ENCODE assay signal across 8 mouse cellular contexts in the genomic region with DNA sequence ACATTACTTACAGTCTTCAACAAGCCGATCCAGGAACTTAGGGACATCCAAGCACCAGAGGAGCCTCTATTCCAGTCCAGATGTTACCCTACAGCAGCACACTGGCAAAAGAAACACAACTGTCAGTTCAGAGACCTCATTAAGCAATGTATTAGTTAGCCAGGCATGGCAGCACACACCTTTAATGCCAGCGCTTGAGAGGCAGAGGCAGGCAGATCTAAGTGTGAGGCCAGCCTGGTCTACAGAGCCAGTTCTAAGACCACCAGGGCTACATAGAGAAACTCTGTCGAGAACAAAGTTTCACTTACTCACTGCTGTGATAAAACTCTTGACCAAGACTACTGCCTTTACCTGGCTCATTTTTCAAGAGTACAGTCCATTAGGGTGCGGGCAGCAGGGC. TPM values are rescaled to one million over a fixed set of nuclear protein-coding genes. Genes with fewer than 3 reads are reported as not detected.
DNase-seq lines count a peak whose midpoint lies in the region; ATAC-seq and TF ChIP-seq lines count a peak whose summit lies in the region.

A gene (minus strand): TSS at position 101 of the 400 bp plus-strand sequence.

- no peak for TF ChIP-seq CTCF in C2C12 (IDR thresholded peaks at IDR 0.05; ENCODE audit: control insufficient read depth, insufficient read depth, insufficient read length)

- H3K9me3 ChIP-seq in neural tube, embryonic 15.5 days (replicated peaks): no peaks in the 10 kb centered on the region

- no peak within 1 kb of the TSS for H3K9ac ChIP-seq in neural tube, embryonic 15.5 days (replicated peaks)

- H3ac ChIP-seq in C2C12 (ENCODE audit: control insufficient read depth, insufficient read length, low read depth): no peak within 1 kb of the TSS

- no peak for ATAC-seq in neural tube, embryonic 15.5 days (ENCODE audit: low FRiP score)
- no peak for ATAC-seq in cerebellum, adult (ENCODE audit: insufficient number of reproducible peaks, low FRiP score, low TSS enrichment)

- H3K79me2 ChIP-seq in C2C12 (ENCODE audit: control insufficient read depth, insufficient read depth): no peaks in the 10 kb centered on the region

- H3K4me1 ChIP-seq in neural tube, embryonic 15.5 days: no peaks in the 10 kb centered on the region

- 97% methylated on average over 4 of the region's 4 CpGs for WGBS in neural tube, embryonic 15.5 days

- no peaks in the 10 kb centered on the region for H3K27me3 ChIP-seq in C2C12 (ENCODE audit: control insufficient read depth, insufficient read depth, insufficient read length)
- H3K27me3 ChIP-seq in neural tube, embryonic 15.5 days (replicated peaks): no peaks in the 10 kb centered on the region

- H3K36me3 ChIP-seq in C2C12 (ENCODE audit: control insufficient read depth, insufficient read depth): no peaks in the 10 kb centered on the region
- H3K36me3 ChIP-seq in neural tube, embryonic 15.5 days: peaks cover 11% of the 10 kb centered on the region; the same call in 1 of the 2 replicates

- H3K27ac ChIP-seq in neural tube, embryonic 15.5 days (replicated peaks): no peak within 1 kb of the TSS

- no peak within 1 kb of the TSS for H3K4me2 ChIP-seq in neural tube, embryonic 15.5 days

- no peaks in the 10 kb centered on the region for H3K79me3 ChIP-seq in C2C12 (ENCODE audit: low read depth)

- no peak within 1 kb of the TSS for H3K4me3 ChIP-seq in C2C12 (ENCODE audit: insufficient read depth, poor library complexity, severe bottlenecking)
- H3K4me3 ChIP-seq in neural tube, embryonic 15.5 days (replicated peaks): no peak within 1 kb of the TSS

- no peak for DNase-seq in adrenal gland, postnatal 10 days
- DNase-seq in gastrocnemius, postnatal 25 days: no peak
- no peak for DNase-seq in layer of hippocampus, postnatal 10 days (ENCODE audit: low spot score in 2 of 2)
- no peak for DNase-seq in kidney, postnatal 14 days
- no peak for DNase-seq in embryo, embryonic 10 days (ENCODE audit: low spot score)

TF ChIP-seq in C2C12, 6 proteins besides CTCF, POLR2A, EP300 and RAD21:
- TF ChIP-seq USF1 (IDR thresholded peaks at IDR 0.05; ENCODE audit: low read depth) (no peak), CEBPB (IDR thresholded peaks at IDR 0.05; ENCODE audit: low read depth) (no peak), MYOD1 (IDR thresholded peaks at IDR 0.05; ENCODE audit: control insufficient read depth, insufficient read length, low read depth) (no peak), MYOG (IDR thresholded peaks at IDR 0.05; ENCODE audit: control insufficient read depth, extremely low read depth, insufficient read length) (no peak), FOSL1 (IDR thresholded peaks at IDR 0.05; ENCODE audit: insufficient read depth, low read length, poor library complexity, severe bottlenecking) (no peak), MAX (IDR thresholded peaks at IDR 0.05) (no peak)

RNA-seq across cellular contexts. Expression of the gene that starts here (rescaled TPM):
- polyA plus RNA-seq in C2C12 (2012; fragmentation: generic; extraction: Trizol): 14.0 TPM
- 10 to 100 TPM; 22.6 to 40.1 TPM for total RNA-seq in adrenal gland, postnatal 10 days (2021)
- 100 to 1,000 TPM in 1 of 2 experiments, 10 to 100 TPM in 1; 77.1 to 100 TPM for total RNA-seq in gastrocnemius, postnatal 25 days (2021)
- 100 to 1,000 TPM; 106 to 110 TPM for total RNA-seq in layer of hippocampus, postnatal 10 days (2021)
- 45.7 and 47.7 TPM in 2 replicates for polyA plus RNA-seq in neural tube, embryonic 15.5 days (2015; fragmentation: Nextera tagmentation; extraction: Ambion mirVana)
